Mouse (Mus musculus) ES-CJ7 (cell line): ENCODE results near the gene G6pc3.

ENCODE experiments used
- DNase-seq: peaks from one replicate; pipeline ENCODE4 v3.0.0; 2011; ENCODE audit warnings: low read depth, low spot score

G6pc3 gene

DNA sequence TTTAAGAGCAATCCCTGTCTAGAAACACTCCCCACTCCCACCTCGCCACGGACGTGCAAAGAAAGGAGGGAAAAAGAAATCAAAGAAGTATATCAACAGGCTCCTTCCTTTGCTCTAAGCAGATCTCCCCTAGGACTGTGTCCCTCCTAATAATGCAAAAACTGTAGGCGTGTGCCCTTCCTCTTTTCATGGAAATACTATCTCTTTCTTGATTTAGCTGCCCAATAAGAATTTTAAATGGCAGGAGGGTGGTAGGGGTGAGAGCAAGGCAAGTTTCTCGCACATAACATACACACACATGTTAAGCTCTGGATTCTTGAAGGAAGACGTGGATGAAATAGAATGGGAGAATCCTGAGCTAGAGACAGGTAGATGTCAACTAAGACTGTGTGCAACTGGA is 440 bp upstream of the G6pc3 start:
- no peak for DNase-seq

DNA sequence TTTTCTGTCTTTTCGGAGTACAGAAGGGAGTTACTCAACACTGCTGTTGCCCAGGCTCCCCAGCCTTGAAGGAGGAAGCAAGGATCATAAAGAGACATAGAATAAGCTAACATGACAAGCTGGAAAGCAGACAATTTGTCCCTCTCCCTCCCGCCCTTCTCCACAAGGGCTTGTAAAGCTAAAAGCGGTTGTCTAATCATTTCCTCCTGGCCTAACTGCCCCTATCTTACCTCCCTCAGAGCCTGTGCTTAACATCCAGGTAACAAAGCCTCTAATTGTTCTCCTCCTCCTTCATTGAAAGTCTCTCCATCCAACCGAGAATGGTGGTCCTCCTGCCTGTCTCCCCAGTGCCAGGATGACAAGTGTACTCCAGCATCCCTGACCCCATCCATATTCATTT is 1.4 kb downstream of the G6pc3 start:
- no peak for DNase-seq

DNA sequence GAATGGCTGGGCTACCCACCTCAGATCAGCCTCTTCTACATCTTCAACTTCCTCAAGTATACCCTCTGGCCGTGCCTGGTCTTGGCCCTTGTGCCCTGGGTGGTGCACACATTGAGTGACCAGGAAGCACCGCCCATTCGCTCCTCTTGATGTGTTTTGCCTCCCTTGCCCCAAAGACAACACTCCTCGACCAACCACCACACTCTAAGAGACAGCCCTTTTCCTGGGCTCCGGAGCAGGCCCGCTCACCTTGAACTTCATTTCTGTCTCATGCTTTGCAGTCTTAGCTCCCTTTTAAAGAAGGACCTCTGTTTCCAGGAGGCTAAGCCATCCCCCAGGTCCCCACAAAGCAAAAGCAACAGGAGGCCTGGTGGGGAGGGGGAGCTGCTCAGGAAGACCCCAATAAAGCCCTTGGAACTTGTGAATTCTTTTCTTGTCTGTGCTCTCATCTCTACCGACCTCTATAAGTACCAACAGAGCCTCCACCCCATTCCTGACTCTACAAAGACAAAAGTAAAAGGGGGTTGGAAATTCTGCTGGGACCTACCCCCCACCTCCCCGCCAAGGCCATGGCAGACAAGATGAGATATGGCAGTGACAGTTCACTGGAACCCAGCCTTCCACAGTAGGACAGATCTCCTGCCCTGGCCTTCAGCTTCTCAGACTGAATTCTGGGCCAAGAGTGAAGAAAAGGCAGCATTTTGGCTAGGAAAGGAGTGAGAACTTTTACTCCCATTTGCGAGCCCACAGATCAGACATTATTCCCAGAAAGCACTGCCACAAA is 4.4 kb downstream of the G6pc3 start:
- DNase-seq = no peak

DNA sequence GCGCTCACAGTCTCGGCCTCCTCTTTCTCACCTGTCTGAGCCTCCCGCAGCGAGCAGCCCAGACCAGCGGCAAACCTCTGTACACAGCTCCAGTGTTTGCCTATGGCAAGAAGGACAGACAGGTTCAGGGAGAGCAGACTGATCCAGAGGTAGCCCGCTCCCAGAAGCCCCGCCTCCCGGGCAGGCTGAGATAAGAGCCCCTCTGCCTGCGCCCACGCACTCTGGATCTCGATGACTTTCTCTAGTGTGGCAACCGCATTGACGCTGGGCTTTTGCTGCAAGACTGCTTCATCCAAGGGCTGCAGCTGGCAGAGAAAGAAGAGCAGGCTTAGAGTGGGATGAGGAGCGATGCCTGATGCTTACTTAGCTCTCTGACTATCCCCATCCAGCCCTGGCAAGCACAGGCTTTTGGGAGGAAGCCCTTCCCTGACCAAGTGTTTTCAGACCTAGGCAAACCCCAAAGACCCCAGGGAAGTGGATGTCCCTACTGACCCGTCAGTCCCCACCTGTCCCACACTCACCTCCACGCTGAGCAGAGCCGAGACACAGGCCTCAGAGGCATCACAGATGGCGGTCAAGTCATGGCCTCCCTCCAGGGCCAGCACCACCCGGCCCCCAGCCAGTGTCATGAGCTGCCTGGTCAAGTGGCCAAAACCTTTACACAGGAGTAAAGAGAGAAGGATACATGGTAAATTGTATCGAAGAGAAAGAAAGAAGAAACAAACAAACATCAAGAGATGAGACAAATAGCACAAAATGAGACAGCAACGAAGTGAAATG is 6.8 kb downstream of the G6pc3 start:
- DNase-seq = no peak

DNA sequence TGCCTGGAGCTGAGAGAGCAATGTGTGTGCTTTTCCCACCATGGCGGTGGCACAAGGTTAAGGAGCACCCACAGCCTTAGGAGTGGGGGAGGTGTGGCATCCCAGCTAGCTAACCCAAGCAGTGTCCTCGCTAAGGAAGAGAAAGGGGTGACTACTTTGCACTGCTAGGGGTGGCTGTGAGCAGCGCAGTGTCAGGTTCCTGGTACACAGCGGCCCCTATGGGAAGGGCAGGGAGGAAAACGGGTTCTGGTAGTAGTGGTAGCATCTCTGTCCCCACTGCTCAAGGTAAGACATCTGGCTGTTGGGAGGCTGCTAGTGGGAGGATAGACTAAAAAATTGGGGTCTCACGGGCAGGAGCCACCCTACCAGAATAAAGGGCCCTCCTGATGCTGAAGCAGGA is 8.8 kb downstream of the G6pc3 start:
- DNase-seq = peak; percentile 27

DNA sequence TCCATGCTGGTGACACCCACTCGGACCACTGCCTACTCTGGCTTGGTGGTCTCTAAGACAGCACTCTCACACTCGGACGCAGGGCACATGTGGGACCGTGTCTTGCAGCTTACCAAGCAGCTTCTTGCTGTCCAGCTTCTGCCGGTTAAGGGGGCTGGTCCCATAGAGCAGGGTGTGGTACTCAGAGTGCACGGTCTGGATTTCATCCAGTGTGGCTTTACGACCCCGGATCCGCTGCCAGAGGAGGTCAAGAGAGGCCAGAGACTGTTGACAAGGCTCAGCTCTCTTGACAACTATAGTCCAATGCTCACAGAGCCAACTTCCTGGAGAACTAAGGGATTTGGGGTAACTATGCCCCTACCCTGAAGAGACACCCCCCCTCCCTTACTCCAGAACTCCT is 10.4 kb downstream of the G6pc3 start:
- no peak for DNase-seq

DNA sequence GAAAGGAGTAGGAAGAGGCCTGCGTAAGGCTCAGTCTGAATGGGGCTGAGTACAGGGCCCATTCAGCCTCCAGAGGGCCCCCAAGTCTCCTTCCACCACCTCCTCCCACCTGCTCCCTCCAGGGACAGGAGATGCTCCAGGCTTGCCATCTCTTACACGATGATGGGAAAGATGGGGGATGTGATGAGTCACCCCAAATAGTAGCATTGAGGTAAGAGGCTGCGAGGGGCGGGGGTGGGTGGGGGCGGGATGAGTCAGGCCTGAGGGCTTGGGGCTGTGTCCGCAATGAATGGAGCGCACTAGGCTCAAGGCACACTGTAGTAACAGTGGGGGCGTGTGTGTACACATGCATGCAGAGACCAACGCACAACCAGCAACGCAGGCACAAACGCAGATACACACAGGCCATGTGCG is 12.0 kb downstream of the G6pc3 start:
- DNase-seq = no peak

DNA sequence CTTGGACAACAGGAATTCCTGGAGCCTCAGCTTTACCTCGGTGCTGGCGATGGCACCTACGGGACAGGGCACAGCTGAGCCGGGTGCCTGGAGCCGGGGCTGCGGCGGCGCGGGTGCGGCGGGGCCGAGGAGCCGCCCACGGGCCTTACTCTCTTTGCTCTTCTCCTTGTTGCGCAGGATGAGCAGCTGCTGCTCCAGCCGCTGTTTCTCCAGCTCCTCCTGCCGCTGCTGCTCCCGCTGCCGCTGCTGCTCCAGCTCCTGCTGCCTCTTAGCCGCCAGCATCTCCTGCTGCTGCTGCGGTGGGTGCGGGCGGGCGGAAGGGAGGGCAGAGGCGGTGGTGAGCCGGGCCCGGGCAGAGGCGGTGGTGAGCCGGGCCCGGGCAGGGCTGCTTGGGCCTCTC is 17.1 kb downstream of the G6pc3 start:
- DNase-seq = no peak

DNA sequence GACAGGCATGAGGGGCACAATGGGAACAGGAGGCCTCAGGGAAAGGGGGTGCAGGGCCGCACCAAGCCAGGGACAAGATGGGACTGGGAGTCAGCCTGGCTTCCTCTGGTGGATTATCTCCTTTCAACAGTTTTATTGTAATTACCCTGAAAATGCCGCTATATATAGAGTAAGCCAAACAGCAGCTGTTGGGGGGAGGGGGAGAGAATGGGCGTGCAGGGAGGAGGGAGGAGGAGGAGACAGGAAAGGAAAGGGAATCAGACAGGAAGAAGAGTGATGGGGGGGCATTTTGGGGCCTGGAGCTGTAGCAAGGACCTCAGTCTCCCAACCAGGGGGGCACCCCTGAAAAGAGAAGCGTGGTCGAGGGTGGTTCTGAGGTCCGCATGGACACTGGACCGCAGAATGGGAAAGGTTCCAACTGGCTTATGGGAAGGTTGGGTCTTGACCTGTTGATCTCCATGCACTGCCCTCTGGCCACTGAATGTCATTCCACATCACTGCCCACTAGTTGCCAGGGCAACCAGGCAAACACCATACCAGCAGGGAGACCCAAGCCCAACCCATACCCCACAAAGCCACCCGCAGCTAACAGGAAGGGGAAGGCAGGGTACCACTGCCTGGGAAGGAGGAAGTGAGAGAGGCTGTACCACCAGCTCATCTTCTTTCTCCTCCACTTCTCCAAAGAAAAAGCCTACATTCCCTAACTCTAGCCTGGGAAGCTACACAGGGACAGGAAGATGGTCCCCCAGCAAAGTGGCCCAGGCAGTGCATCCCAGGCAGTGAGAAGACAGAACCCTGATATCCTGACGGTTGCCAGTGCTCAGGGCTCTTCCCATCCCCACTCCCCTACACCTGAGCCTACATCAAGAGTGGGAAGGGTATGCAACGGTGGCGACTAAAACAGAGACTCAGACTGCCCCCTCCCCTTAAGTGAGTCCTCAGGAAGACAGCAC is 18.7 kb downstream of the G6pc3 start:
- DNase-seq = no peak

DNA sequence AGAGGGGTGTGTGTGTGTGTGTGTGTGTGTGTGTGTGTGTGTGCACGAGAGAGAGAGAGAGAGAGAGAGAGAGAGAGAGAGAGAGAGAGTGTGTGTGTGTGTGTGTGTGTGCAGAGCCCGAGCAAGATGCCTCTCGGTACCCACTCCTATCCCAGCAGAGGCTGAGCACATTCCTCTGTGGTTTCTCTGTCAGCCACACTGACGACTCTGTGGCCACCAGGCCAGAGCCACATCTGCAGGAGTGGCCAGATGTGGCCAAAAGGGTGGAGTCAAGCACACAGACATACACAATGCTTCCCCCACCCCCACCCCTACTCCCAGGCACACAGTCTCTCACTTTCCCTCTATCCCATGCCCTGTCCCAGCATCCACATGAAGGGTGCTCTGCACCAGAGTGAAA is 19.4 kb downstream of the G6pc3 start:
- no peak for DNase-seq

DNA sequence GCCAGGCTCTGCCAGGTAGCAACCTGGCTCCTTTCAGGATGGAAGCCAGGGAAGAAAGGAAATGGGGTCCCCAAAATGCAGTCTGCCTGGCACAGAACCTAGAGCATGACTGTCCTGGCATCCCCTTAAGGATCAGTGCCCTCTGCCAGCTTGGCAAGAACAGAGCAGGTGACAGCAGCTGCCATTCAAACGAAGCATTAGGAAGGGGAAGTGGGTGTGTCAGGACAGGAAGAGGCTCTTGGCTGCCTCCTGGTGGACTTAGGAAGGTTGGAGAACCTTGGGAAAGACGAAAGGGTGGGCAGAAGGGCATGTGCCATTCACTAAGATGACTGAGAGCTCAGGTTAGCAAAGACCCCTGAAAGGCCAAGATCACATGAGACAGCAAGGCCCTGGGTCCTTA is 20.3 kb downstream of the G6pc3 start:
- DNase-seq = peak; percentile 45

DNA sequence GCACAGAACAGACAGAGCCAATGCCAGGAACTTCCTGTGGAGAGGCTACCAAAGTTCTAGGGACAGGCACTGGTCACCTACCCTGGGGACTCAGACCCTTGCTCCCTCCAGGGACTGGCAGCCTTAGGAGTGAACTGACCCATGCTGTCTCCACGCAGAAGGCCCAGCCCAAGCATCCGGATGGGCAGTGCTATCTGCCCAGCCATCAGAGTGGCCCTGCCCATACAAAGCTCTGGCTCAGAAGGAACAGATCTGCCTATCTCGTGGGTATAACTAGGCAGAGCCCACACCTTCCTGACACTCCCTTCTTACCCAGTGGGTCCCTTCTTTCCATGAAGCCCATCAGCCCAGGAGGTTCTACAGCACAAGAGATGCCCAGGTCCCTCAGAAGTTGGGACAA is 20.8 kb downstream of the G6pc3 start:
- no peak for DNase-seq

DNA sequence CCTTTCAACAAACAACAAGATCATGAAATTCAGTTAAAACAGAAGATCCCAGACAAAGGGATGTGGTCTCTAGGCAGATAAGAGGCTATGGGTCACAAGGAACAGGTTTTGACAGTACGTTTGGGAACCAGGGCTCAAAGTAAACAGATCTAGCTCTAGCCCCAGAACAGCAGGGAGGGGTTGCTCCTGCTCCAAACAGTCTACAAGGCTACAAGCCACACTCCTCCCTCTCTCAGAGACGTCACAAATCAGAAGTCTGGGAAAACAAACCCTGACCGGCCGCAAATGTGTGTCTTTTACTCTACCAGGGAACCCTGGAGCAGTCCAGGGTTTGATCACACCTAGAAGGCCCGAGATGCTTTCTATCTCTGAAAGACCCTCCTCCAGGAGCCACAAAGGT is 21.6 kb downstream of the G6pc3 start:
- DNase-seq = no peak

DNA sequence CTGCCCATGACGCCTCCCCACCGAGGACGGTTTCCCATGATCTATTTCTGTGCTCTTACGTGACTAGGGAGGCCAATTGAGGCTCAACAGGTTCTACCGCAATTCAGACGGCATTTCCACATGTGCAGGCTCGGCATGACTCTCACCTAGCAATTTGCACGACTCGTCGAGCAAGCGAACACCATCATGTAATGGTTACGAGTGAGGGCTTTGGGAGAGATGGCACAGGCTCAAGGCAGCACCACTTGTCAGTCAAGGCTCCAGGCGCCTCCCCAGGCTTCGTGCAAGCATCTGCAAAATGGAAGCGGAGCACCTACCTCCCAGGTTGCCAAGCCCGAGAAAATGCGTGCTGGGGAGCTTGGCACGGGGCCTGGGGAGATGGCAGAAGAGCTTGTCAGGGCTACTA is 22.5 kb downstream of the G6pc3 start:
- DNase-seq = no peak

DNA sequence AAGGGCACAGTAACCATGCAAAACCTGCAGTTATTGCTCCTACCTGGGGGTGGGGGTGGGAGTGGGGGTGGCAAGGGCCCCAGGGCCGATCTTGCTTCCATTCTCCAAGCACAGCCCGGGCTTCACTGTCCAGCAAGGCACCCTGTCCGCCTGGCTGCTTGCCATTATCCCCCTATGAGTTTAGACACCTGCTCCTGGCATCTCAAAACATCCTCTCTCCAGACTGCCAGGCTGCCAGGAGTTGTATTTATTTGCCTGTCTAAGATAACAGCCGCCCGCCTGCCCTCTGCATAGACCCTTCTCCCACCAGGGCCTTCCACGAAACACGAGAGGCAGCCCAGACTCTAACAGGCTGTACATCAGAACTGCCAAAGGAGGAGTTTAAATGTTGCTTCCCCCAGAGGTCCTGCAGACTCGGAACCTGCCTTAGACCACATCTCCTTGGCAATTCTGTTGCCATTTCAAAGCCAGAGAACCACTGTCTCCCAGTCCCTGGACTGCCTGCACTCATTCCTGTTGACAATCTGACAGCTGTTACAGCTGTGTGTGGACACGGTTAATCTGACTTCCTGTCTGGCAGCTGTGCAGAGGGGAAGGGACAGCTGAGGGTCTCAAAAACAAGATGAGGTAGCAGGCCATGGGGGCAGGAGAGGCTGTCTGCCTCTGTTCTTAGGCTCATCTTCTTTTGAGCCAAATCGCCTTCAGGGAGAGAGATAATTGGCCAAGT is 25.2 kb downstream of the G6pc3 start:
- no peak for DNase-seq

DNA sequence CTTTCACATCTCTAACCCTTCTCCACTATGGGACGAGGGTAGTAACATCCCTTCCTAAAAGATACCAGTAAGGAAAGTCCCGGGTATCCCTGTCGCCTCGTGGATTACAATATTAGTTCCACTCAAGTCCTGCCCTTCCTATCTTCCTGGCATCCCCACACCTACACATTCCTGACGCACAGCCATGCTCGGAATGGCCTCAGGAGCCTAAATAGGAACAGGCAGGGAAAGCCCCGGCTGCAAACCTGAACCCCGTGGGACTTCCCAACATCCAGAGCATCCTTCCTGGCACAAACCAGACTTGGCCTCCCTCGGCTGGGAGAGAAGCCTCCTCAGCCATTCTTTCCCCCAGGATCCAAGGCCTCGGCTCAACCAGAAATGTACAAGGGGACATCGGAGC is 26.1 kb downstream of the G6pc3 start:
- no peak for DNase-seq

DNA sequence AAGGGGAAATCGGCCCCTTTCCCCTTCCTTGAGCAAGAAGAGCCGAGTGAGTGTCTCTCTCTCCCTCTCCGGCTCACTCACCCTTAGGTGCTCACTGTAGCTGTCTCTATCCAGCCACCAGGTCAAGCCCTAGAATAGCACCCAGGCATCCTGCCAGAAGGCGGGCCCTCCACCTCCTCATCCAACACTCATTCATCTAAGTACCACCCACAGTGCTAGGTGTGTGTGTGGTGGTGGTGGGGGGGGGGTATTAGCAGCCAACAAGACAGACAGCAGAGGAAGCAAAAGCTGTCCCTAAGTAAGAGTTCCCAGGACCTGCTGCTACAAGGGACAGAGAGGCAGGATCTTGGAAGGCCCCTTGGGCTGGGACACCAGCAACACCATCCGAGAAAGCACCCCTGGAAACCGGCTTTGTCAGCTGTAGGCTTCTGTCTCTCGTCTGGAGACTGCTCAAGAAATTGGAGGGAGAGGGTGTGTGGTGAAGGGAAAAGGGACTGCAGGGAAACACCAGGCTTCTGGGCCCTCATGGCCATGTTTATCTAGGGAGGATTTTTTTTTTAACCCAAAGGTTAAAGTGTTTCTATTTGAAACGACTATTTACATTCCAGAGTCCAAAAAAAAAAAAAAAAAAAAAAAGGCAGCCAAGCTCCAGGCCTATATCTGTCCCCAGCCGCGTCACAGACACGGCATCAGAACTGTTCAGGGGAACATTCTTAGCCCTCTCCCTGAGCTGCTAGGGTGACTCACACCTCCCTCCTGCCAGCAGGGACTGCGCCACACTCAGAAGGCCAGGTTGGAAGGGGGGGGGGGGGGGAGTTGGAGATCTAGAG is 26.9 kb downstream of the G6pc3 start:
- no peak for DNase-seq

DNA sequence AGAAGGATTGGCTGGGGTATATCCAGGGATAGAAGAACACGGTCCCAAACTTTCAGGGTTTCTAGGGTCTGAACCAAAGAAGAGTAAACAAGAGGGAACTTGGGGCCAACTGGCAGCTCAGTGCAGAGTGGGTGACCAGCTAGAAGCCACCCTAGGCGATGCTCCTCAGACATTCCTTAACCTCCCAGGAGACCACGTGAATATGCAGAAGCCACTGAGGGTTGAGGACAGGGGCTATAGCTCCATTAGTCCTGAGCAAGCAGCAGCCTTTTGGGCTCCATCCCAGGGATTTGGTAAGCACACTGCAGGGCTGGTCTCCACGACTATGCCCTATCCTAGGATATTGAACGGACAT is 27.4 kb downstream of the G6pc3 start:
- no peak for DNase-seq

DNA sequence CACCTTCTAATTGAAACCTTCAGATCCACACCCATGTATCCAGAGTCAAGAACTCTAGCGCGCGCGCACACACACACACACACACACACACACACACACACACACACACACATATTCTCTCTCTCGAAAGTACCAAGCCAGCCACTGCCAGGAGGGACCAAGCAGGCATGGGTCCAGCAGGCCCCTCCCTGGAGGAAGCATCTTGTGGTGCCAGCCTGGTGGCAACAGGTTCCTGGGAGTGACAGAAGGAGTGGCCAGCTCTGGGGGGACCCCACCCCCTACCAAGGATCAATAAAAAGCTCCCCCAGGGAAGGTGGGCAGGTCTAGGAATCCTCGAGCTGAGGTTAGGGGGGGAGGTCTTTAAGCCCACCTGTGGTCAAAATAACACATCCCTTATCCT is 28.0 kb downstream of the G6pc3 start:
- DNase-seq = no peak

DNA sequence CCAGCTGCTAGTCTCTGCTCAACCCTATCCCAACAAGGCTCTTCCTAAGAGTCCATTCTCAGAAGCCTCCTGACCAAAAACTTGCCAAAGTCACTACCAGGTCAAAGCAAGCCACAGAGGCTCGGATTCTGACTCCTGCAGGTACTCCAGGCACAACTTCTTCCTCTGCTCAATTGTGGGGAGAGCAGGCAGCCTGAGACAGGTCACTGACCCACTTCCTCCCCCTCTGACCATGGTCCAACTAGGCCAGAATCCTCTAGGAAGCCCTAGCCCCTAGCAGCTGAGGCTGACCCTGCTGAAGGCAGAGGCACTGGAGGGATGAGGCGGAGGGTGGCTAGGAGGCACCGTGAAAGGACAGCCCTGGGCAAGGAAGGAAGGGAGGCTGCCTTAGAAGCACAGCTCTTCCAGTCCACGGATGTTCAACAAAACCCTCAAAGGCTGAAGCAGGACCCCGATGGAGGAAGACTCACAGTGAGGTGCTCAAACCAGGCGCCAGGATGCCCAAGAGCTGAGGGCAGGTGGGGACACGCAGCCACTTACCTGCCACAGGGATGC is 28.5 kb downstream of the G6pc3 start:
- no peak for DNase-seq
